Mouse (Mus musculus): ENCODE measurements around the gene Klk6. TPM values are rescaled to one million over a fixed set of nuclear protein-coding genes. Genes with fewer than 3 reads are reported as not detected.

Klk6 gene
- total and polyA plus RNA-seq, 3 experiments = 0.05 TPM; not detected in 2

GRCm38 (mm10) chr7:43854642-43855380 is 30.5 kb downstream of the Klk6 start:
- H3K27me3 ChIP-seq (ENCODE audit: insufficient read depth, low read length) = no peaks in the 10 kb centered on the region
- no peaks in the 10 kb centered on the region for H3K36me3 ChIP-seq (replicated peaks)
- DNase-seq (ENCODE audit: low spot score) (no peak), ATAC-seq (ENCODE audit: extremely low read depth, insufficient number of reproducible peaks, low FRiP score, poor library complexity, severe bottlenecking) (no peak)
- H3K9me3 ChIP-seq (replicated peaks) = peaks cover 3% of the 10 kb centered on the region
- no peaks in the 10 kb centered on the region for H3K4me1 ChIP-seq (ENCODE audit: insufficient read depth, low read depth, low read length)
- no peak overlapping the region for H3K4me3 ChIP-seq (ENCODE audit: low read depth, low read length)
- TF ChIP-seq GATA1 (IDR thresholded peaks at IDR 0.05; ENCODE audit: borderline replicate concordance, low read length) (no peak), POLR2AphosphoS5 (IDR thresholded peaks at IDR 0.05; ENCODE audit: insufficient replicate concordance, low read depth, low read length) (no peak), GATA2 (IDR thresholded peaks at IDR 0.05; ENCODE audit: borderline replicate concordance, low read depth, low read length) (no peak), CTCF (IDR thresholded peaks at IDR 0.05; ENCODE audit: low read depth, low read length) (no peak), TAL1 (conservative IDR thresholded peaks at IDR 0.05; ENCODE audit: low read depth, low read length) (no peak)

- no peak overlapping the region for H3K4me3 ChIP-seq (ENCODE audit: low read depth, low read length)
- no peak for TF ChIP-seq CTCF (IDR thresholded peaks at IDR 0.05; ENCODE audit: low read depth, low read length)
- H3K27me3 ChIP-seq (ENCODE audit: insufficient read depth, low read length) = no peaks in the 10 kb centered on the region
- H3K36me3 ChIP-seq (replicated peaks) = no peaks in the 10 kb centered on the region
- peaks cover 3% of the 10 kb centered on the region for H3K9me3 ChIP-seq (replicated peaks)
- H3K4me1 ChIP-seq (ENCODE audit: insufficient read depth, low read depth, low read length) = no peaks in the 10 kb centered on the region
- DNase-seq (ENCODE audit: low spot score) (no peak), ATAC-seq (ENCODE audit: extremely low read depth, insufficient number of reproducible peaks, low FRiP score, poor library complexity, severe bottlenecking) (no peak)
Measured at GRCm38 (mm10) chr7:43855709-43856108, 31.4 kb downstream of the Klk6 start.

- H3K9me3 ChIP-seq (replicated peaks) = peaks cover 3% of the 10 kb centered on the region
- H3K36me3 ChIP-seq (replicated peaks) = no peaks in the 10 kb centered on the region
- no peaks in the 10 kb centered on the region for H3K27me3 ChIP-seq (ENCODE audit: insufficient read depth, low read length)
- no peak for DNase-seq (ENCODE audit: low spot score)
- no peak overlapping the region for H3K4me3 ChIP-seq (ENCODE audit: low read depth, low read length)
- H3K4me1 ChIP-seq (ENCODE audit: insufficient read depth, low read depth, low read length) = no peaks in the 10 kb centered on the region
- no peak for ATAC-seq (ENCODE audit: extremely low read depth, insufficient number of reproducible peaks, low FRiP score, poor library complexity, severe bottlenecking)
- TF ChIP-seq POLR2AphosphoS5 (IDR thresholded peaks at IDR 0.05; ENCODE audit: insufficient replicate concordance, low read depth, low read length) (no peak), TAL1 (conservative IDR thresholded peaks at IDR 0.05; ENCODE audit: low read depth, low read length) (no peak), GATA1 (IDR thresholded peaks at IDR 0.05; ENCODE audit: borderline replicate concordance, low read length) (no peak), GATA2 (IDR thresholded peaks at IDR 0.05; ENCODE audit: borderline replicate concordance, low read depth, low read length) (no peak), CTCF (IDR thresholded peaks at IDR 0.05; ENCODE audit: low read depth, low read length) (no peak)
Measured at GRCm38 (mm10) chr7:43856307-43856706, 32.0 kb downstream of the Klk6 start.

- Histone ChIP-seq H3K4me1 (ENCODE audit: insufficient read depth, low read depth, low read length) (no peaks in the 10 kb centered on the region), H3K36me3 (replicated peaks) (no peaks in the 10 kb centered on the region), H3K27me3 (ENCODE audit: insufficient read depth, low read length) (no peaks in the 10 kb centered on the region), H3K4me3 (ENCODE audit: low read depth, low read length) (no peak overlapping the region), H3K9me3 (replicated peaks) (peaks cover under 1% of the 10 kb centered on the region)
- no peak for DNase-seq (ENCODE audit: low spot score)
- TF ChIP-seq GATA1 (IDR thresholded peaks at IDR 0.05; ENCODE audit: borderline replicate concordance, low read length) = no peak
- TF ChIP-seq CTCF (IDR thresholded peaks at IDR 0.05; ENCODE audit: low read depth, low read length) = no peak
- no peak for TF ChIP-seq TAL1 (conservative IDR thresholded peaks at IDR 0.05; ENCODE audit: low read depth, low read length)
- TF ChIP-seq POLR2AphosphoS5 (IDR thresholded peaks at IDR 0.05; ENCODE audit: insufficient replicate concordance, low read depth, low read length) = no peak
- no peak for TF ChIP-seq GATA2 (IDR thresholded peaks at IDR 0.05; ENCODE audit: borderline replicate concordance, low read depth, low read length)
- no peak for ATAC-seq (ENCODE audit: extremely low read depth, insufficient number of reproducible peaks, low FRiP score, poor library complexity, severe bottlenecking)
Measured at GRCm38 (mm10) chr7:43857501-43857900, 33.2 kb downstream of the Klk6 start.

- no peak for ATAC-seq (ENCODE audit: extremely low read depth, insufficient number of reproducible peaks, low FRiP score, poor library complexity, severe bottlenecking)
- H3K4me1 ChIP-seq (ENCODE audit: insufficient read depth, low read depth, low read length) = no peaks in the 10 kb centered on the region
- TF ChIP-seq GATA2 (IDR thresholded peaks at IDR 0.05; ENCODE audit: borderline replicate concordance, low read depth, low read length) (no peak), CTCF (IDR thresholded peaks at IDR 0.05; ENCODE audit: low read depth, low read length) (no peak), TAL1 (conservative IDR thresholded peaks at IDR 0.05; ENCODE audit: low read depth, low read length) (no peak), POLR2AphosphoS5 (IDR thresholded peaks at IDR 0.05; ENCODE audit: insufficient replicate concordance, low read depth, low read length) (no peak), GATA1 (IDR thresholded peaks at IDR 0.05; ENCODE audit: borderline replicate concordance, low read length) (no peak)
Measured at GRCm38 (mm10) chr7:43860411-43860810, 36.1 kb downstream of the Klk6 start.

GRCm38 (mm10) chr7:43873237-43873636 is 48.9 kb downstream of the Klk6 start:
- ATAC-seq (ENCODE audit: extremely low read depth, insufficient number of reproducible peaks, low FRiP score, poor library complexity, severe bottlenecking) = no peak
- H3K27me3 ChIP-seq (ENCODE audit: insufficient read depth, low read length) = no peaks in the 10 kb centered on the region
- no peak overlapping the region for H3K4me3 ChIP-seq (ENCODE audit: low read depth, low read length)

More at GRCm38 (mm10) chr7:43860411-43860810, 36.1 kb downstream of the Klk6 start:
- H3K4me3 ChIP-seq (ENCODE audit: low read depth, low read length) = no peak overlapping the region
- no peaks in the 10 kb centered on the region for H3K27me3 ChIP-seq (ENCODE audit: insufficient read depth, low read length)
- no peak for DNase-seq (ENCODE audit: low spot score)
- no peaks in the 10 kb centered on the region for H3K9me3 ChIP-seq (replicated peaks)
- H3K36me3 ChIP-seq (replicated peaks) = no peaks in the 10 kb centered on the region

More at GRCm38 (mm10) chr7:43873237-43873636, 48.9 kb downstream of the Klk6 start:
- Histone ChIP-seq H3K9me3 (replicated peaks) (no peaks in the 10 kb centered on the region), H3K4me1 (ENCODE audit: insufficient read depth, low read depth, low read length) (no peaks in the 10 kb centered on the region), H3K36me3 (replicated peaks) (no peaks in the 10 kb centered on the region)
- DNase-seq (ENCODE audit: low spot score) = peak; percentile 18
- TF ChIP-seq CTCF (IDR thresholded peaks at IDR 0.05; ENCODE audit: low read depth, low read length) (peak; percentile 60), GATA2 (IDR thresholded peaks at IDR 0.05; ENCODE audit: borderline replicate concordance, low read depth, low read length) (no peak)

Data from G1E (cell line).